Mouse (Mus musculus) layer of hippocampus, adult 18-20 months (tissue): ENCODE results near the gene Copz2. TPM values are rescaled to one million over a fixed set of nuclear protein-coding genes. Genes with fewer than 3 reads are reported as not detected.
"Not testable (repeated sequence)": the region's sequence is repeated elsewhere in the genome, so short reads cannot be mapped to it uniquely, and the experiment has no call there.

Experiments
- DNase-seq, 2 experiments: peaks; one replicate each; pipeline ENCODE4 v3.0.0; 2022; ENCODE audit warnings: low spot score in 2 of 2
- long read RNA-seq: library from polyadenylated mRNA; stranded (forward); transcript quantifications from one replicate; pipeline ENCODE4 v2.0.0, GENCODE M21; 2021
- total RNA-seq, 2 experiments: library from RNA; stranded (reverse); gene quantifications; 2 replicates each; pipeline ENCODE4 v1.2.3; 2021

Copz2 gene
- 1 to 10 TPM; 6.5 to 8.2 TPM for total RNA-seq
- long read RNA-seq, transcript Copz2-201 (9 exons, 930 nt), result major isoform, 5 of 5 reads
- long read RNA-seq, partial matches to known transcripts, result 0 of 5 reads
- long read RNA-seq, other reads (novel, unspliced or antisense), result 0 of 5 reads

GRCm38 (mm10) chr11:96849681-96850467, at the start of gene Copz2:
TSS of gene Copz2 (plus strand) at chr11:96849870.
- no peak for DNase-seq

- DNase-seq, result no peak
Observed at GRCm38 (mm10) chr11:96805606-96806005, 44.1 kb upstream of the Copz2 start.

- DNase-seq, result no peak
Observed at GRCm38 (mm10) chr11:96808066-96808465, 41.6 kb upstream of the Copz2 start.

GRCm38 (mm10) chr11:96809562-96810235, 40.0 kb upstream of the Copz2 start:
- no peak for DNase-seq

- not testable (repeated sequence) for DNase-seq
Observed at GRCm38 (mm10) chr11:96811188-96811587, 38.5 kb upstream of the Copz2 start.

GRCm38 (mm10) chr11:96813455-96813854, 36.2 kb upstream of the Copz2 start:
- DNase-seq, result no peak

GRCm38 (mm10) chr11:96813920-96814319, 35.8 kb upstream of the Copz2 start:
- no peak for DNase-seq

GRCm38 (mm10) chr11:96814443-96814842, 35.2 kb upstream of the Copz2 start:
- DNase-seq, result no peak

- DNase-seq, result no peak
Observed at GRCm38 (mm10) chr11:96815895-96816294, 33.8 kb upstream of the Copz2 start.

GRCm38 (mm10) chr11:96816494-96816893, 33.2 kb upstream of the Copz2 start:
- no peak for DNase-seq

GRCm38 (mm10) chr11:96816979-96817378, 32.7 kb upstream of the Copz2 start:
- no peak for DNase-seq

GRCm38 (mm10) chr11:96818128-96818710, 31.5 kb upstream of the Copz2 start:
- no peak for DNase-seq

- DNase-seq, result no peak
Observed at GRCm38 (mm10) chr11:96821956-96822355, 27.7 kb upstream of the Copz2 start.

- no peak for DNase-seq
Observed at GRCm38 (mm10) chr11:96822675-96823470, 26.8 kb upstream of the Copz2 start.

GRCm38 (mm10) chr11:96823471-96823837, 26.2 kb upstream of the Copz2 start:
- no peak for DNase-seq

GRCm38 (mm10) chr11:96823880-96824782, 25.5 kb upstream of the Copz2 start:
- DNase-seq, result peak; percentile 83 to 85

- DNase-seq, result peak in 1 of 2 experiments; percentile 39
Observed at GRCm38 (mm10) chr11:96824783-96825495, 24.7 kb upstream of the Copz2 start.

GRCm38 (mm10) chr11:96826481-96826880, 23.2 kb upstream of the Copz2 start:
- DNase-seq, result no peak

GRCm38 (mm10) chr11:96827062-96827581, 22.5 kb upstream of the Copz2 start:
- DNase-seq, result no peak
